Mouse (Mus musculus) embryonic fibroblast, embryonic 13.5 days (primary cell): ENCODE results near the gene E2f8.

Experiments used
- CTCF ChIP-seq: IDR thresholded peaks from 2 replicates; pipeline ENCODE4 v1.5.1; 2011; ENCODE audit warnings: mild to moderate bottlenecking, control low read depth, low read length, moderate library complexity, borderline replicate concordance; ENCODE audit not compliant: insufficient read depth
- POLR2A ChIP-seq: IDR thresholded peaks from 2 replicates; pipeline ENCODE4 v1.6.1; 2011; ENCODE audit warnings: low read depth, mild to moderate bottlenecking, control low read depth, low read length, moderate library complexity

DNA sequence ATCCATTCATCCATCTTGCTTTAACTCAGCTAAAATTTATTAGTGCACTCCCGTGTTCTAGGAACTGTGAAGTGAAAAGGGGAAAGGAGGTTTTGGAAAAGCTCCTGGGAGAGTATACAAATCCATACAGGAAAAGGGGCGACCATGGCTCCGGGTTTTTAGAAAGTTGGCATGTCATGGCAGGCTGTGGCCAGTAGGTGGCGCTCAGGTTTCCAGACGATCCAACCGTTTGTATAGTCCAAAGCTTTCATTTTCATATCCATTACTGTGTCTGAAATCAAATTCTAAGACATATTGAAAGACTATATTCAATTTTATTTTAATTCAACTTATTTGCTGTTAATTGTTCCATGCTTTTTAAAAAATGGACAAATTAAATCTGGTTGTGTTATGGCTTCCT lies 12.8 kb upstream of the E2f8 start:
- peak; percentile 48; the same call in 1 of the 2 replicates for TF ChIP-seq CTCF
- TF ChIP-seq POLR2A, result no peak
